Mouse (Mus musculus) heart, adult 2 months (tissue): ENCODE measurements at regions not wholly inside any gene's neighbourhood (a gene's known extent, or its start where the extent isn't known, plus 50 kb on each side); places are given as distances from the start of the nearest gene placed in this dataset.

Experiments used
- DNase-seq, 2 experiments: peaks; one replicate each; pipeline ENCODE4 v3.0.0; 2021
- H3K27ac ChIP-seq: fragments of 200-600 bp; 2 replicates; pipeline ENCODE4 v1.8.1; 2022
- H3K27me3 ChIP-seq: fragments of 200-500 bp; 2 replicates; pipeline ENCODE4 v1.6.1; 2012; ENCODE audit warnings: mild to moderate bottlenecking, low read length, inconsistent platforms, mixed read lengths; ENCODE audit not compliant: control insufficient read depth, insufficient read depth
- H3K36me3 ChIP-seq: fragments of 200-500 bp; 2 replicates; pipeline ENCODE4 v1.6.1; 2012; ENCODE audit warnings: low read length, inconsistent platforms; ENCODE audit not compliant: control insufficient read depth, insufficient read depth
- H3K4me1 ChIP-seq: fragments of 200-500 bp; 2 replicates; pipeline ENCODE4 v1.6.1; 2011; ENCODE audit warnings: low read length; ENCODE audit not compliant: control insufficient read depth, insufficient read depth
- H3K4me3 ChIP-seq: fragments of 200-600 bp; 2 replicates; pipeline ENCODE4 v1.8.1; 2022
- H3K79me2 ChIP-seq: fragments of 200-500 bp; replicated peaks from 2 replicates; pipeline ENCODE4 v1.6.1; 2012; ENCODE audit warnings: mild to moderate bottlenecking, inconsistent platforms, low read length, moderate library complexity, mixed read lengths; ENCODE audit not compliant: control insufficient read depth, insufficient read depth
- H3K9ac ChIP-seq: fragments of 200-500 bp; 2 replicates; pipeline ENCODE4 v1.6.1; 2012; ENCODE audit warnings: low read depth, mild to moderate bottlenecking, control low read depth, inconsistent platforms, low read length, mixed read lengths
- CTCF ChIP-seq: fragments of 200-600 bp; IDR thresholded peaks from 2 replicates; pipeline ENCODE4 v1.8.1; 2022; ENCODE audit warnings: antibody characterized with exemption, mild to moderate bottlenecking, moderate library complexity
- EP300 ChIP-seq: fragments of 200-500 bp; IDR thresholded peaks from 2 replicates; pipeline ENCODE4 v1.6.1; 2011; ENCODE audit warnings: low read depth, low read length, control low read depth; ENCODE audit not compliant: insufficient read depth
- POLR2A ChIP-seq: fragments of 200-500 bp; IDR thresholded peaks from 2 replicates; pipeline ENCODE4 v1.6.1; 2011; ENCODE audit warnings: mild to moderate bottlenecking, low read depth, low read length, control low read depth; ENCODE audit not compliant: insufficient read depth
- WGBS: fragments of 180-500 bp; shearing (Covaris S2); methylation state at CpG from one replicate; pipeline ENCODE4 v1.1.7; 2018; 5-methylcytosine and 5-hydroxymethylcytosine counted together
- intact Hi-C: fragments of 180-260 bp; cut with DNase I; formaldehyde crosslinking; loops from one replicate; pipeline ENCODE4 v1.15.1; 2025

GRCm38 (mm10) chr4:91556959-91557358 lies 156.4 kb upstream of the Elavl2 start:
- Histone ChIP-seq H3K9ac (no peak overlapping the region), H3K79me2 (no peaks in the 10 kb centered on the region), H3K27ac (no peak overlapping the region), H3K4me1 (no peaks in the 10 kb centered on the region), H3K36me3 (no peaks in the 10 kb centered on the region), H3K4me3 (no peak overlapping the region), H3K27me3 (no peaks in the 10 kb centered on the region)
- 41% methylated on average over 4 of the region's 4 CpGs for WGBS
- intact Hi-C loops: no loop called here
- no peak for DNase-seq
- TF ChIP-seq EP300: no peak
- TF ChIP-seq POLR2A: no peak
- TF ChIP-seq CTCF: no peak

GRCm38 (mm10) chr4:91524367-91524766 lies 123.8 kb upstream of the Elavl2 start:
- Histone ChIP-seq H3K79me2 (no peaks in the 10 kb centered on the region), H3K36me3 (no peaks in the 10 kb centered on the region), H3K27me3 (no peaks in the 10 kb centered on the region), H3K4me3 (no peak overlapping the region), H3K9ac (no peak overlapping the region), H3K4me1 (no peaks in the 10 kb centered on the region), H3K27ac (no peak overlapping the region)
- TF ChIP-seq EP300 (no peak), POLR2A (no peak)
- 51% methylated on average over 4 of the region's 4 CpGs for WGBS
- no peak for DNase-seq
- intact Hi-C loops: no loop called here

GRCm38 (mm10) chr4:91511543-91511942 lies 111.0 kb upstream of the Elavl2 start:
- Histone ChIP-seq H3K27ac (no peak overlapping the region), H3K4me1 (no peaks in the 10 kb centered on the region), H3K36me3 (no peaks in the 10 kb centered on the region), H3K9ac (no peak overlapping the region), H3K27me3 (no peaks in the 10 kb centered on the region), H3K4me3 (no peak overlapping the region), H3K79me2 (no peaks in the 10 kb centered on the region)
- 22% methylated on average over 1 of the region's 1 CpGs for WGBS
- TF ChIP-seq EP300: no peak
- TF ChIP-seq CTCF: no peak
- no peak for TF ChIP-seq POLR2A
- DNase-seq: no peak
- intact Hi-C loops: no loop called here

GRCm38 (mm10) chr4:91509937-91510336 lies 109.4 kb upstream of the Elavl2 start:
- intact Hi-C loops: no loop called here
- Histone ChIP-seq H3K27me3 (no peaks in the 10 kb centered on the region), H3K4me1 (no peaks in the 10 kb centered on the region), H3K79me2 (no peaks in the 10 kb centered on the region), H3K36me3 (no peaks in the 10 kb centered on the region), H3K9ac (no peak overlapping the region), H3K27ac (no peak overlapping the region), H3K4me3 (no peak overlapping the region)
- 61% methylated on average over 1 of the region's 1 CpGs for WGBS
- DNase-seq: no peak
- TF ChIP-seq EP300 (no peak), CTCF (0 out of 2 replicates have a peak, but pooled peaks have one; percentile 8)

- H3K27me3 ChIP-seq: no peaks in the 10 kb centered on the region
- intact Hi-C loops: no loop called here
- no peak overlapping the region for H3K4me3 ChIP-seq
- no peak overlapping the region for H3K9ac ChIP-seq
- TF ChIP-seq CTCF: no peak
- TF ChIP-seq EP300: no peak
- no peak for TF ChIP-seq POLR2A
- H3K79me2 ChIP-seq: no peaks in the 10 kb centered on the region
- no peak overlapping the region for H3K27ac ChIP-seq
- H3K36me3 ChIP-seq: no peaks in the 10 kb centered on the region
- no peaks in the 10 kb centered on the region for H3K4me1 ChIP-seq
- 44% methylated on average over 3 of the region's 3 CpGs for WGBS
- DNase-seq: no peak
These were observed 102.7 kb upstream of the Elavl2 start for GRCm38 (mm10) chr4:91503273-91503672.

GRCm38 (mm10) chr4:91481863-91482475 lies 81.4 kb upstream of the Elavl2 start:
- 92% methylated on average over 3 of the region's 3 CpGs for WGBS
- TF ChIP-seq CTCF: no peak
- no peak for TF ChIP-seq EP300
- TF ChIP-seq POLR2A: no peak
- H3K27me3 ChIP-seq: no peaks in the 10 kb centered on the region
- H3K27ac ChIP-seq: no peak overlapping the region
- intact Hi-C loops: no loop called here
- H3K79me2 ChIP-seq: no peaks in the 10 kb centered on the region
- no peak for DNase-seq
- H3K4me1 ChIP-seq: no peaks in the 10 kb centered on the region
- no peak overlapping the region for H3K9ac ChIP-seq
- H3K4me3 ChIP-seq: no peak overlapping the region
- no peaks in the 10 kb centered on the region for H3K36me3 ChIP-seq
